Mouse (Mus musculus) lung, postnatal 0 days (tissue): Measurements from ENCODE around the gene Olfr615. TPM values are rescaled to one million over a fixed set of nuclear protein-coding genes. Genes with fewer than 3 reads are reported as not detected.
"Not testable (repeated sequence)": the region's sequence is repeated elsewhere in the genome, so short reads cannot be mapped to it uniquely, and the experiment has no call there.

Experiments
- ATAC-seq: fragments of 200-750 bp; cut with Nextera tagmentation; 2 replicates; pipeline ENCODE4 v1.8.0; 2017; ENCODE audit warnings: moderate library complexity
- DNase-seq: peaks from one replicate; pipeline ENCODE4 v3.0.0-alpha.2; 2016; ENCODE audit warnings: low spot score
- H3K27ac ChIP-seq: fragments of 300-500 bp; sonication (generic); 2 replicates; pipeline ENCODE4 v1.5.1; 2014; ENCODE audit warnings: antibody characterized with exemption, mild to moderate bottlenecking, low read length, mixed read lengths
- H3K27me3 ChIP-seq: fragments of 300-500 bp; sonication (generic); replicated peaks from 2 replicates; pipeline ENCODE4 v1.6.1; 2014; ENCODE audit warnings: low read length, mixed read lengths; ENCODE audit not compliant: insufficient read depth
- H3K36me3 ChIP-seq: fragments of 300-500 bp; sonication (generic); 2 replicates; pipeline ENCODE4 v1.6.1; 2014; ENCODE audit warnings: low read length, mixed read lengths; ENCODE audit not compliant: insufficient read depth
- H3K4me1 ChIP-seq: fragments of 300-500 bp; sonication (generic); 2 replicates; pipeline ENCODE4 v1.6.1; 2014; ENCODE audit warnings: antibody characterized with exemption, low read depth, low read length, mixed read lengths; ENCODE audit not compliant: insufficient read depth
- H3K4me2 ChIP-seq: fragments of 300-500 bp; sonication (generic); replicated peaks from 2 replicates; pipeline ENCODE4 v1.6.1; 2014; ENCODE audit warnings: low read depth, mild to moderate bottlenecking, low read length, moderate library complexity, mixed read lengths
- H3K4me3 ChIP-seq: fragments of 300-500 bp; sonication (generic); 2 replicates; pipeline ENCODE4 v1.5.1; 2014; ENCODE audit warnings: low read depth, low read length
- H3K9ac ChIP-seq: fragments of 300-500 bp; sonication (generic); replicated peaks from 2 replicates; pipeline ENCODE4 v1.6.1; 2014; ENCODE audit warnings: low read depth, mild to moderate bottlenecking
- H3K9me3 ChIP-seq: fragments of 300-500 bp; sonication (generic); 2 replicates; pipeline ENCODE4 v1.6.1; 2016; ENCODE audit warnings: low read length, mixed read lengths
- CTCF ChIP-seq: IDR thresholded peaks from 2 replicates; pipeline ENCODE4 v1.5.1; 2016; ENCODE audit warnings: antibody characterized with exemption, mild to moderate bottlenecking
- EP300 ChIP-seq: IDR thresholded peaks from 2 replicates; pipeline ENCODE4 v1.6.1; 2016; ENCODE audit warnings: antibody characterized with exemption, mild to moderate bottlenecking, control low read depth
- WGBS: fragments of 180-500 bp; shearing (Covaris S2); extraction: QIAGEN DNeasy Blood & Tissue Kit; methylation state at CpG from one replicate; pipeline ENCODE4 v1.1.7; 2014; 5-methylcytosine and 5-hydroxymethylcytosine counted together
- polyA plus RNA-seq: library from polyadenylated mRNA; unstranded; fragments of >200 nt; fragmentation: Nextera tagmentation; extraction: Ambion mirVana; gene quantifications from 2 replicates; pipeline ENCODE4 v1.2.1, GENCODE M21; 2015

The Olfr615 gene
- polyA plus RNA-seq = not detected in 2 replicates

DNA sequence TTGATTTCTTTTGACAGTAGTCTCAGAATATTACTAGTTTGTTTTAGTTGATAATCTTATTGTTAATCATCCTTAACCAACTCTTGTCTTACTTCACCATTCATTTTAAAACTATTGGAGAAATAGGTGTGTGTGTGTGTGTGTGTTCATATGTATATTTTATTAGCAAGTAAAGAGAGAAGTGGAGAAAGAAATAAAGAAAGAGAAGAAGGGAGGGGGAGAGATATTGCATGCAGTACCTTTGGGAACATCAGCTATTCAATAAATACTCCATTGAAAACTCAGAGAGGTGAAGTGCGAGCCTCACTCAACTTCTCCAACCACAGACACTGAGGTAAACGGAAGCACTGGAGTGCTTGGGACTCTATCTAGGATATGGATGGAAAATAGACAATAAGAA is at the start of gene Olfr615:
TSS of gene Olfr615 (plus strand) at position 301 of the 400 bp plus-strand sequence.
- no peaks in the 10 kb centered on the region for H3K27me3 ChIP-seq
- no peak for TF ChIP-seq EP300
- no peak for TF ChIP-seq CTCF
- no peaks in the 10 kb centered on the region for H3K36me3 ChIP-seq
- no peaks in the 10 kb centered on the region for H3K4me1 ChIP-seq
- no peak within 1 kb of the TSS for H3K4me2 ChIP-seq
- no peak within 1 kb of the TSS for H3K27ac ChIP-seq
- DNase-seq = no peak
- H3K9ac ChIP-seq = no peak within 1 kb of the TSS
- no peak within 1 kb of the TSS for H3K4me3 ChIP-seq
- H3K9me3 ChIP-seq = no peaks in the 10 kb centered on the region
- no peak for ATAC-seq
- WGBS = 80% methylated on average over 2 of the region's 2 CpGs

DNA sequence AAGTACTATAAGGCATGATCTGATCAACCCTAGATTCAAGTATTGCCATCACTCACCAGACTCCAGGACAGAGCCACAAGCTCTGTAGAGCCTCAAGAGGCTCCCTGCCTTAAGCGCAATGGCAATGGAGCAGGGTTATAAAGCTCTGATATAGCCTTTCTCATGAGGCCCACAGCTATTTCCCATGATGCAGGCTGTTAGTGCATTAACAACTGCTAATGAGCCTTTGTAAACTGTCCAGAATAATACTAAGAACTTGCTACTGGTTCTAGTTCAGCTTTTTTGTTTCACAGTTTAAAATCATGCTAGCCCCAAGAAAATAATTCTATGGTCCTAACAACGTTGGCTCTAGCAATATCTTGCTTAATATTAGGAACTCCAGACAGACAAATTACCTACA is 43.9 kb upstream of the Olfr615 start, which contains the start of gene Olfr610:
TSS of gene Olfr610 (minus strand) at position 101 of the 400 bp plus-strand sequence.
- no peaks in the 10 kb centered on the region for H3K36me3 ChIP-seq
- TF ChIP-seq CTCF = no peak
- TF ChIP-seq EP300 = no peak
- H3K27ac ChIP-seq = no peak within 1 kb of the TSS
- DNase-seq = no peak
- H3K4me2 ChIP-seq = no peak within 1 kb of the TSS
- no peaks in the 10 kb centered on the region for H3K4me1 ChIP-seq
- WGBS = 83% methylated on average over 2 of the region's 2 CpGs
- H3K4me3 ChIP-seq = no peak within 1 kb of the TSS
- H3K9ac ChIP-seq = no peak within 1 kb of the TSS
- no peaks in the 10 kb centered on the region for H3K27me3 ChIP-seq
- no peak for ATAC-seq
- no peaks in the 10 kb centered on the region for H3K9me3 ChIP-seq

DNA sequence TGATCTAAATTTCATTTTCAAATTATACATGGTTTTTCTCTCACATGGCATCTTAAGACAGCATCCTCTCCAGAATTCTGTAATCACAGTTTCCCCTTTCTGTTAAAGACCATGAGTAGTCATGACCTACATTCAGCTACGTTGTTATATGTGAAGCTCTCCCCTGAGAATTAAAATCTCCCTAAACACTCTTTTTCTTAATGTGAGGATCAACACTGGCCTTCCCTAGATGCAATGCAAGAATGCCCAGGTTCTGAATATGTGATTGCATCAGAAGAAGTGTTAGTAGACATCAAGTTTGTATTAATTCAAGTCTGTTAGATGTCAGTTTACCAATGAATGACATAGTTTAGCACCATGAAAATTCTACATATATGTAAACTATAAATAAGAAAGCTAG is 35.1 kb upstream of the Olfr615 start, which contains the start of gene Olfr611:
TSS of gene Olfr611 (minus strand) at position 101 of the 400 bp plus-strand sequence.
- not testable (repeated sequence) for H3K4me3 ChIP-seq, H3K9ac ChIP-seq, H3K27ac ChIP-seq, H3K27me3 ChIP-seq, ATAC-seq, H3K9me3 ChIP-seq, DNase-seq, H3K4me1 ChIP-seq, H3K36me3 ChIP-seq, H3K4me2 ChIP-seq
- WGBS = 45% methylated on average over 1 of the region's 1 CpGs

DNA sequence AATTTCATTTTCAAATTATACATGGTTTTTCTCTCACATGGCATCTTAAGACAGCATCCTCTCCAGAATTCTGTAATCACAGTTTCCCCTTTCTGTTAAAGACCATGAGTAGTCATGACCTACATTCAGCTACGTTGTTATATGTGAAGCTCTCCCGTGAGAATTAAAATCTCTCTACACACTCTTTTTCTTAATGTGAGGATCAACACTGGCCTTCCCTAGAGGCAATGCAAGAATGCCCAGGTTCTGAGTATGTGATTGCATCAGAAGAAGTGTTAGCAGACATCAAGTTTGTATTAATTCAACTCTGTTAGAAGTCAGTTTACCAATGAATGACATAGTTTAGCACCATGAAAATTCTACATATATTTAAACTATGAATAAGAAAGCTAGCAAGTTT is 13.3 kb upstream of the Olfr615 start, which contains the start of gene Olfr612:
TSS of gene Olfr612 (minus strand) at position 101 of the 400 bp plus-strand sequence.
- not testable (repeated sequence) for H3K36me3 ChIP-seq, H3K4me3 ChIP-seq, H3K27me3 ChIP-seq, H3K9me3 ChIP-seq, H3K4me1 ChIP-seq, DNase-seq, H3K9ac ChIP-seq, H3K27ac ChIP-seq, H3K4me2 ChIP-seq, ATAC-seq
- WGBS = 68% methylated on average over 2 of the region's 2 CpGs

DNA sequence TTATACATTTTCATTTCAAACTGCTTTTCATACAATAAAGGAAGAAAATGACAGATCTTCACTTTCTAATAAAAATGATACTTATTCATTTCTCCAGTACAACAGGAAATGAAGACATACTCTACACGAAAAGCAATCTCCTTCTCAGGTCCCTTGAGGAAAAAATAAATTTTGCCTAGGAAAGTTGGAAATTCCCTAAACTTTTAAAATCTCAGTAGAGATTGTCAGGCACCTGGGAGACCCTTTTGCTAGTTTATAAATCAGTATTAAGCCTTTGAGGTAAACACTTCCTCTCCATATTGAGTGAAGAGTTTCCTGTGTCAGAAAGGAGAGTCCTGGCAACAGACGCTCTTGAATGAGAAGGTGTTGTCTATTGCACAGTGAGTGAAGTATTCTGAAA is 8.1 kb upstream of the Olfr615 start, which contains the start of gene Olfr613:
TSS of gene Olfr613 (plus strand) at position 301 of the 400 bp plus-strand sequence.
- DNase-seq = no peak
- Histone ChIP-seq H3K27ac (no peak within 1 kb of the TSS), H3K9me3 (no peaks in the 10 kb centered on the region), H3K4me3 (no peak within 1 kb of the TSS), H3K9ac (no peak within 1 kb of the TSS), H3K4me1 (no peaks in the 10 kb centered on the region), H3K4me2 (no peak within 1 kb of the TSS), H3K36me3 (no peaks in the 10 kb centered on the region), H3K27me3 (no peaks in the 10 kb centered on the region)
- 50% methylated on average over 2 of the region's 2 CpGs for WGBS
- ATAC-seq = no peak
- TF ChIP-seq CTCF (no peak), EP300 (no peak)

DNA sequence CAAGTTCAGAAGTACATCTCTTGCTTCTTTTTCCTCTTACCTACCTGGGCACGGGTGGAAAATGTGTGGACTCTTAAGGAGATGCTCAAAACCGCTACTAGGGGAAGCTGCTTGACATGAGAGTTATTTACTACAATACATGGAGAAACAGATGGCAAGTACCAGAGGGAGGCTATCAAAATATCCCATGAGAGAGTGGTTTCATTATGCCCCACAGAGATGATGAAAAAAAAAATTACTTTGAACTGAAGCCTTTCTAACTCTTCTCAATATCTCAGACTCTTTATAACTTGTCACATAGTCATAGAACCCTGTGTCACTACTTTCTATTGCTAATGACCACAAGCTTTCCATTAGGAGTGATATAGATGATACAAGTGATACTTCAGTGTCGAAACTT is 13.2 kb downstream of the Olfr615 start, which contains the start of gene Olfr616:
TSS of gene Olfr616 (minus strand) at position 101 of the 400 bp plus-strand sequence.
- H3K4me1 ChIP-seq = no peaks in the 10 kb centered on the region
- no peaks in the 10 kb centered on the region for H3K27me3 ChIP-seq
- 79% methylated on average over 3 of the region's 3 CpGs for WGBS
- H3K27ac ChIP-seq = no peak within 1 kb of the TSS
- no peak within 1 kb of the TSS for H3K9ac ChIP-seq
- no peaks in the 10 kb centered on the region for H3K36me3 ChIP-seq
- no peak within 1 kb of the TSS for H3K4me3 ChIP-seq
- DNase-seq (no peak), ATAC-seq (no peak)
- H3K4me2 ChIP-seq = no peak within 1 kb of the TSS
- H3K9me3 ChIP-seq = no peaks in the 10 kb centered on the region
- TF ChIP-seq EP300 = no peak
- TF ChIP-seq CTCF = no peak

DNA sequence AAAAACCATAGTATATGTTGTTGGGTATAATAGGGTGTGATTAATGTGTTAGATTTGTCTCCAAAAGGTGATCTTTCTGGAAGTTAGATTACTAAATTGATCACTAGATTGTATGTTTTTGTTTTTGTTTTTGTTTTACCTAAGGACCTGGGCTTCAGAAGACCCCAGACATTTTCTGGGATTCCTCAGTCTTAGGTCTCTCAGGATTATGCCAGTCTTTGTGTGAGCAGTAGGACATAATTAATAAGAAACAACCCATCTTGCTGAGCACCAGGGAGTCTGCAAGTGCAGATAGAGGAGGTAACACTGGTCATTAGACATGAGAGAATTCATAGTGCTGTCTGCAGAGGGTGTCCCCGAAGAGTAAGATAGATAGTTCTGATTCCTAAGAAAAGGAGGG is 16.9 kb downstream of the Olfr615 start, which contains the start of gene Olfr617:
TSS of gene Olfr617 (plus strand) at position 301 of the 400 bp plus-strand sequence.
- no peak for ATAC-seq

More for the DNA sequence above, 16.9 kb downstream of the Olfr615 start, which contains the start of gene Olfr617:
- no peak for DNase-seq
- H3K36me3 ChIP-seq = no peaks in the 10 kb centered on the region
- no peaks in the 10 kb centered on the region for H3K4me1 ChIP-seq
- H3K9me3 ChIP-seq = no peaks in the 10 kb centered on the region
- H3K4me2 ChIP-seq = no peak within 1 kb of the TSS
- no peak within 1 kb of the TSS for H3K27ac ChIP-seq
- no peak within 1 kb of the TSS for H3K9ac ChIP-seq
- no peaks in the 10 kb centered on the region for H3K27me3 ChIP-seq
- no peak within 1 kb of the TSS for H3K4me3 ChIP-seq
- WGBS = 76% methylated on average over 1 of the region's 1 CpGs
- no peak for TF ChIP-seq CTCF
- no peak for TF ChIP-seq EP300
